Mouse (Mus musculus) forebrain, postnatal 0 days (tissue): ENCODE measurements around the gene B430218F22Rik. TPM values are rescaled to one million over a fixed set of nuclear protein-coding genes. Genes with fewer than 3 reads are reported as not detected.

Experiments
- ATAC-seq: fragments of 200-750 bp; cut with Nextera tagmentation; 2 replicates; pipeline ENCODE4 v1.8.0; 2017; ENCODE audit warnings: mild to moderate bottlenecking, moderate library complexity
- DNase-seq: peaks from one replicate; pipeline ENCODE4 v3.0.0-alpha.2; 2015
- H3K27ac ChIP-seq: fragments of 300-500 bp; sonication (generic); 2 replicates; pipeline ENCODE4 v1.5.1; 2014; ENCODE audit warnings: low read depth, mild to moderate bottlenecking, antibody characterized with exemption, low read length, moderate library complexity, mixed read lengths
- H3K27me3 ChIP-seq: fragments of 300-500 bp; sonication (generic); 2 replicates; pipeline ENCODE4 v1.6.1; 2014; ENCODE audit warnings: mild to moderate bottlenecking, low read length, mixed read lengths; ENCODE audit not compliant: insufficient read depth
- H3K36me3 ChIP-seq: fragments of 300-500 bp; sonication (generic); 2 replicates; pipeline ENCODE4 v1.6.1; 2014; ENCODE audit warnings: mild to moderate bottlenecking, moderate library complexity; ENCODE audit not compliant: insufficient read depth
- H3K4me1 ChIP-seq: fragments of 300-500 bp; sonication (generic); 2 replicates; pipeline ENCODE4 v1.6.1; 2014; ENCODE audit warnings: antibody characterized with exemption; ENCODE audit not compliant: insufficient read depth
- H3K4me2 ChIP-seq: fragments of 300-500 bp; sonication (generic); 2 replicates; pipeline ENCODE4 v1.6.1; 2014; ENCODE audit warnings: low read depth, mild to moderate bottlenecking, moderate library complexity
- H3K4me3 ChIP-seq: fragments of 300-500 bp; sonication (generic); 2 replicates; pipeline ENCODE4 v1.5.1; 2014; ENCODE audit warnings: low read depth, low read length, mixed read lengths
- H3K9ac ChIP-seq: fragments of 300-500 bp; sonication (generic); 2 replicates; pipeline ENCODE4 v1.6.1; 2014; ENCODE audit warnings: mild to moderate bottlenecking
- H3K9me3 ChIP-seq: fragments of 300-500 bp; sonication (generic); 2 replicates; pipeline ENCODE4 v1.6.1; 2016; ENCODE audit warnings: low read length
- CTCF ChIP-seq: sonication (generic); IDR thresholded peaks from 2 replicates; pipeline ENCODE4 v1.5.1; 2016; ENCODE audit warnings: antibody characterized with exemption, control low read depth, low read depth
- WGBS: fragments of 180-500 bp; shearing (Covaris S2); extraction: QIAGEN DNeasy Blood & Tissue Kit; methylation state at CpG from one replicate; pipeline ENCODE4 v1.1.7; 2014; 5-methylcytosine and 5-hydroxymethylcytosine counted together
- polyA plus RNA-seq: library from polyadenylated mRNA; unstranded; fragments of >200 nt; fragmentation: Nextera tagmentation; extraction: Ambion mirVana; gene quantifications from 2 replicates; pipeline ENCODE4 v1.2.1, GENCODE M21; 2015
- total RNA-seq: library from RNA; depleted of rRNA; stranded (reverse); fragments of >200 nt; gene quantifications from 2 replicates; pipeline ENCODE4 v1.2.3, GENCODE M21; 2014; rRNA removed

The B430218F22Rik gene
- total and polyA plus RNA-seq, 2 experiments from 2014 or later = 0.43 to 2.7 TPM

GRCm38 (mm10) chr13:118420408-118420807, 34.0 kb downstream of the B430218F22Rik start:
- H3K27me3 ChIP-seq = no peaks in the 10 kb centered on the region

GRCm38 (mm10) chr13:118420847-118421246, 34.4 kb downstream of the B430218F22Rik start:
- Histone ChIP-seq H3K4me3 (no peak overlapping the region), H3K27me3 (no peaks in the 10 kb centered on the region), H3K4me2 (no peak overlapping the region), H3K9me3 (no peaks in the 10 kb centered on the region), H3K4me1 (no peaks in the 10 kb centered on the region), H3K27ac (no peak overlapping the region), H3K9ac (no peak overlapping the region), H3K36me3 (no peaks in the 10 kb centered on the region)
- no peak for ATAC-seq
- no peak for TF ChIP-seq CTCF
- DNase-seq = no peak
- WGBS = 88% methylated on average over 1 of the region's 1 CpGs

More at GRCm38 (mm10) chr13:118420408-118420807, 34.0 kb downstream of the B430218F22Rik start:
- no peak overlapping the region for H3K4me2 ChIP-seq
- H3K4me1 ChIP-seq = no peaks in the 10 kb centered on the region
- ATAC-seq (no peak), DNase-seq (no peak)
- no peak overlapping the region for H3K27ac ChIP-seq
- no peak overlapping the region for H3K4me3 ChIP-seq
- H3K36me3 ChIP-seq = no peaks in the 10 kb centered on the region
- H3K9ac ChIP-seq = no peak overlapping the region
- H3K9me3 ChIP-seq = no peaks in the 10 kb centered on the region
- TF ChIP-seq CTCF = no peak
- 85% methylated on average over 1 of the region's 1 CpGs for WGBS

Other genes starting within 250 kb of the B430218F22Rik start
- 20.5 and 24.2 TPM in 2 replicates for gene Mrps30, start 622 bp downstream of the B430218F22Rik start, total RNA-seq
- 31.1 and 37.5 TPM in 2 replicates for gene Mrps30, start 622 bp downstream of the B430218F22Rik start, polyA plus RNA-seq